Mouse (Mus musculus): ENCODE results near the gene B3glct.
A peak's percentile ranks its signal among the peaks of the same experiment; 100 is the strongest.

B3glct gene

DNA sequence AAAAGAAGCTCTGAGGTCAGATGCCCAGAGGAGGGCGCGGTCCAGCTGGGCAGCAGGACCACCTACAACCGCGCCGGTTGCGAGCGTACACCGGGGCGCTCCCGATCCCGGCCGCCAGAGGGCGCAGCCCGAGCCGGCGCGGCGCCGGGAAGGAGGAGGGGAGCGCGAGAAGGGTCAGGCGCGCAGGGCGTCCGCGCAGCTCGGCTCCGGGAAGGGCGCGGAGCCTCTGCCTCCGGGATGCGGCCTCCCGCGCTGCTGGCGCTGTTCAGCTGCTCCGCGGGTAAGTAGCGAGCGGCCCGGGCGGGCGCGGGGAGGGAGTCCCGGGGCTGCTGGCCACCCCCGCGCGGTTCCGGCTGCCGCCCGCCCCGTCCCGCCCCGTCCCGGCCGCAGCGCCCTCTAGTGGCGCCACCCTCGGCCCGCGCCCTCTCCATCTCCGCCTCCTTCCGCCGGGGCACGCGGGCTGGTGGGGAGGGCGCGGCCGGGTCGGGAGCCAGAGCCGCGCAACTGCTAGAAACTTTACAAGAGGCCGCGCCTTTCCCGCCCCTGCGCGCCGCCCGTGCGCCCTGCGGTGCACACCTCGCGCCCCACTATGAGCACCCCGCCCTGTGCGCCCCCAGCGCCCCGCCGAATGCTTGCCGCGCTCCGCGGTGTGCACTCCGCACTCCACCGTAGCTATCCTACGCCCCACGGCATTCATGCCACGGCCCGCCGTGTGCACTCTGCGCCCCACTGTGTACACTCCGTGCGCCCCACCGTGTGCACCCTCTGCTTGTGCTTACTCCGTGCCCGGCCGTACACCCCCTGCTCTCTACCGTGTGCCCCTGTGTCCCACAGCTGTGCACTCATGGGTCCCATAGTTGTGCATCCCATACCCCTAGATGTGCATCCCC, at the start of gene B3glct:
Gene B3glct, plus strand, starts transcription at position 131 of the 890 bp plus-strand sequence.
- DNase-seq (ENCODE audit: low read depth, low spot score), result peak; percentile 94

DNA sequence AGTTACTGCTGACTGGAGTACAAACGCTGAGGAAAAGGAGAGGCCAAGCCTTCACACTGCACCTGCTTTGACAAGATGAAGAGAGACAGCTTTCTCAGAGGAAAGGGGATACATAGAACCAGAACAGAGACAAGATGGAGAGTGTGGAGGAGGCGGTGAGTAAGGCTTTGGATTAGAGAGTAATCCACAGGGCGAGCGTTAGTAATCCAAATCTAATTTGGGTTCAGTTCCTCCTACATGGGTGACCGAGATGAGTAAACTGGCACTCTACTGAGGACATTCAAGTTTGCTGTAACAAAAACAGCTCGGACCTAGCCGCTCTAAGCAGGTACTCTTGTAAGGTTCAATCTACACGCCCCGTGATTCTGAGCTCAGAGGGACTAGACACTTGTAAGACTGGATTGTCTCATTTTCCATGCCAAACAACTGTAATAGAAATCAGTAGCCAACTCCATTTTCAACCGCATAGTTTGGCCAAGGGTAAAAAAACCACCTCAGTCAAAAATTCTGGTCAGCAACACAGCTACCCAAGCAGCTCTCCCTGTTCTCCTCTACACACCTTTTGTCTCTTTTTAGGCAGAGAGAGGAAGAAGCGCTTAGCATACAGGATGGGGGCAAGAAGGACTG, 43.5 kb upstream of the B3glct start:
- DNase-seq (ENCODE audit: low read depth, low spot score), result no peak

DNA sequence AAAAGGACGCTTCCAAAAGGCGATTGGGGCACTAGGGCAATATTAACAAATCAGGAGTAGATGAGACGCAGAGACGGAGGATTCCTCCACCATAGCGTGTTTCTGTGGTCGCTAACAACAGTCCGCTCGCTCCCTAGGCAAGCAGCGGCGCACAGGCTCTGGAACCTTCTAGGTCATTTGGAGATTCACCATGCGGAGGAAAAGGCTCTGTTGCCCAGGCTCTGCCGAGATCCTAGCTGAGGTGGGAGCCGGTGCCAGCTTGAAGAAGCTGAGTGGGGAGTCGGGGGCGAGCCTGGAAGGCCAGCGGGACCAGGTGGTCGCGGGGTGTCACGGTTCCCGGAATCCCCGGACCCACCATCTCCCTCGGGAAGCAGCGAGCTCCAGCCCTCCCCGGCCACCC, 42.5 kb upstream of the B3glct start:
- peak; percentile 58 for DNase-seq (ENCODE audit: low read depth, low spot score)

DNA sequence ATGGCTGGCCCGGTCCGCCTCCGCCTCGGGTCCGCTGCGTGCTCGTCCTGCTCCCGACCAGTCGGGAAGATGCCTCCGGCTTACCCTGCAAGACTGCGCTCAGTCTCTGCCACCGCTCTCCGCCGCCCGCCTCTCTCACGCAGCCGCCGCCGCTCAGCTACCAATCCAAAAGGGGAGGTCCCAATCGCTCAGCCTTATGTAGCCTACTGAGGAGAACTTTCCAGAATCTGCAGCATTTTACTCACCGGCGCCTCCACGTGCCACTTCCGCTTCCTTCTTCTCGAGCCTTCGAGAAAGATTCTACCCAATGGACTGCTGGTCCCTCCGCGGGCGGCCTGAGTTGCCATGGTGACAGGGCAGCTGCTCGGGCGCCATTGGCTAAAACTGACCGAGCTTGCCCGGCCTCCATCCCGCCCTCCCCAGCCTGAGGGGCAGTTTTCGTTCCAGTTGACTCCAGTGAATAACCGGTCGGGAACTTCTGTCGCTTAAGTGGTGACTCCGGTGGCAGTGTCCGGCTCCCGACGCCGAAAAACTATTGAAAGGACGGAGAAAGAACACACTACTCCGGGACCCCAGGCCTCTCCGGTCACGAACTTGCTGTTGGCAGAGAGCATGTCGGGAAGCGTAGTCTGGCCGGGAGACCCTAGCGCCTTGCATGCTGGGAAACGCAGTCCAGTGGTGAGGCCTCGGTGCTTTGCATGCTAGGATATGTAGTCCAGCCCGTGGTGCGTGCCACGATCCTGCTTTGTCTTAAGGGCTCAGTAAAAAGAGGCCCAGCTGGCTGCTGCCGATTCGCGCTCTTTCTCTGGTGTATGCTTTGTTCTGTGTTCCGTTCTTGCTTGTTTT, 41.7 kb upstream of the B3glct start, which contains the start of gene Hsph1:
Gene Hsph1, minus strand, starts transcription at position 302 of the 846 bp plus-strand sequence.
- DNase-seq (ENCODE audit: low read depth, low spot score), result peak; percentile 99

DNA sequence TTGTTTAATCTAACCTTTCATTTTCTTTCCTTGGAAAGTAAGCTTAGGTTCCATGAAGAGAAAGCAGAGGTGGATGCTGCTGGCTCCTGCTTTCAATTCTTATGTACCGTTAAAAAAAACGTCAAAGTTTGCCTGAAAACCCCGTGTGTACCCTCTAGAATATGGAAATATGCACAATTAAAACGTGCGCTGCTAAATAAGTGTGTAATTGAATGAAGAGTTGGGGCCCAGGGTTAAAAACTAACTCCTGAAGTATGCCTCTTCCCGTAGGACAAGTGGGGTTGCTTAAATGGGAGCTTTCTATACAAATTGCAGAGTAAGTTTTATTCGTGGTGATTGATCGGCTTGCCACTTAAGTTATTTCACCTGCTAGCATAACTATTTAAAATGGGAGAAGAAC, 40.7 kb upstream of the B3glct start:
- DNase-seq (ENCODE audit: low read depth, low spot score), result no peak

DNA sequence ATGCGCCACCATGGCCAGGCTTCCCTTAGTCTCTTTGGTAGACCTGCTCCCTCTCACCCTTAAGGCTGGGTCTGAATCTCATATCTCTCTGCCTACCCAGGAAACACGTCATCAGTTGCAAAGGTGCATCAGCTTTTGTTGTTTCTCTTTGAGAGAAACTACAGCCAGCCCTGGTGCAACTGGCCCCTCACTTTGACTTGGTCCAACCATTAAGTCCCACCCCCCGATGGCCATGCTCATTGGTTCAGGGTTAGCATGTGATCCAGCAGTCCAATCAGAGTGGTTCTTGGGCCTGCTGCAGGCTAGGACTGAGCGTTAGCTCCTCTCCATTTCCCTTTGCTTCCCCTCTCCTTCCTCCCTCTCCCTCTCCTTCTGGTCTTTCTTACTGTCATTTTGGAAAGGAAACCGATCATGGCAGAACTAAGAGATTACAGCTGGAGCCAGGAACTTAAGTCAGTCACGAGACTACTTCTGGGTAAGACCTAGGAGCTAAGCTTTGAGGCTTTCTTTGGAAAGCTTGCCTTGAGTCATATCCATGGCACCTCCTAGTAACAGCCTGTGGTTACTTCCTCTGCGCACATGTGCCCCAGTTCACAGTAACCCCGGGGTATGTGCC, 36.6 kb upstream of the B3glct start:
- DNase-seq (ENCODE audit: low read depth, low spot score), result no peak

DNA sequence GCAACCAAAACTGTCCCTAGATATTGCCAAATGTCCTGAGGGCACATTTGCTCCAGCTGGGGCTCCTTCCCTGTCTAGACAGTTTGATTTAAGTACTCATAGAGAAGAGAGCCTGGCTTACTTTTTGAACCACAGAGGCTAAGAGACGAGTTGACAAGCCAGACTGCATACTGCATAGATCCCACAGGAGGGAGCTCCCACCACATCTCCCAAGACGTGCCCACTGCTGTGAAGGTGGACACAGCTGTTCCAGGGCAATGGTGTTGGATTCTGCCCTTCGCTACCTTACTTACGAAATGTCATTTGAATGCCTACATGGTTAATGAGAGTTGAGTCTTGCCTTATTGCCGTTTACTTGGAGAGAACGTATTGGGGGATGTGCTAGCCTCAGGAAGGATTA, 35.7 kb upstream of the B3glct start:
- DNase-seq (ENCODE audit: low read depth, low spot score), result no peak

DNA sequence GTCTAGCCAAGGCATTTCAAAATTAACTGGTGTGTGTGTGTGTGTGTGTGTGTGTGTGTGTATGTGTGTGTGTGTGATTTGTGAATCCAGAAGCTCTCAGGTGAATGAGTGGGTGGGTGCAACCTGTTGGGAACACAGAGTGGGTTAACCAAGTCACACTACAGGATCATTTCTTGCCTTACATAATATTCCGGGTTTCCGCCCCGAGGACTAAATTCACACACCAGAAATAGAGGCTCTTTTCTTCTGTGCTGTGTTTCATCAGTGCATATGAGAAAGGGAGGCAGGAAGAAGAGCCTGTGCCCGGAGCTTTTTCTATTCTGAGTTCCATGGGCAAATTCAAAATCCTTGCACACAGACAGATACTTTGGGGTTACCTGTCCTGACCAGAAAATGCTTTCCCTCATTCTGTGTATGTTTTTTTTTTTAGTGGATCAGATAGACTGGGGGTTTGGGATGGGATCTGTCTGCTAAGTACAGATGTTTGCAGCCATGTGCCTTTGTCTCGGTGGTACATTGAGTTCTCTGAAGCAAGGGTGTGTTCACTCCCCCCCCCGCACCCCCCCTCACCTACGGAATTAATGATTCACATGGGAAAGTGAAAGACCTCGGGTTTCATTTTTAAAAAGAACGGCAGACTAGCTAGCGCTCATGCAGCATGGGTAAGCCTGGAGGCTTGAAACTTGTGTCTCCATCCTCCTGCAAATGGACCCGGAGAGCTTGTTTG, 35.1 kb upstream of the B3glct start:
- DNase-seq (ENCODE audit: low read depth, low spot score), result no peak

DNA sequence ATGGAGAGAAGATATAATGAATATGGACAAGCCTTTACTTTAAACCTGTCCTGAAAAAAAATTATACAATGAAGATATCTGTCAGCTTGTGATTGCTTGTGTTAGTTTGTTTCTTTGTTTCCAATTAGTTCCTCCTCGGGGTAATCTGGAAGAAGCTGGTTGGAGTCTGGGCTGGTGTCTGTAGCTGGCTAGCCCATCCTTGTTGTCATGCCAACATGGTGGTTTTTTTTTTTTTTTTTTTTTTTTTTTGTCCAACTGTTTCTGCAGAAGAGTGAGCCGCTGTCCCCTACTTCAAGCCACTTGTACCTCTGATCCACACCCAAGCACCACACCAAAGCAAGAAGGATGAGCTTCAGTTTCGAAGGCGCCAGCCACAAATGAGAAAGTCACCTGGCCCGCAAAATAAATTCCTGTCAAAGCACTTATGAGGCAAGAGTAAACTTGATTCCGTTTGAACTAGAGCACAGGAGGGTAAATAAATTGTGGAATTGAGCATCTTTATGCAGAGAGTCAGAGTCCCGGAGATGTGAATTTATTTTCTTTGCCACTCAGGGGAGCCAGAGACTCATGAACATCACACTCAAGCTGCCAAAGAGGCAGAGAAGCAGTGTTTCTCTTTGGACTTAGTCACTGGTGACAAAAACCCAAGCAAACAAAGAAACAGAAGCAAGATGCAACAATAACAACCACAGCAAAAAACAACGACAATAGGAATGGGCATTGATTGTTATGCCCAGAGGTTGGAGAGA, 30.5 kb upstream of the B3glct start:
- DNase-seq (ENCODE audit: low read depth, low spot score), result no peak

DNA sequence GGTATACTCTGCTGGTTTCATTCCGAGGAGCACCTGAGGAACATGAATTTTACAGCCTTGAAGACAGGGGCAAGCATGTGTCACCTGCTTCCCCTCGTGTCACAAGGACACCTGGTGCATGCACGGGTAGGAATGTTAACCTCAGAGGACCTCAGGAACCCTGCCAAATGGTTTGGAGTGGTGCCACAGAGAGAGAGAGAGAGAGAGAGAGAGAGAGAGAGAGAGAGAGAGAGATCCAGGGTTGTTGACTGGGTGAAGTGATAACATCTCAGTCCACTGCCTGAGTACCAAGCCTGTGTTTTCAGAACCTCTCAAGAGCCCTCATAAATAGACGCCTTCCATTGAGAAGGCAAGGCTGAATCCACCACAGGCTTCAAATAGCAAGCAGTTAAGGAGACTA, 29.8 kb upstream of the B3glct start:
- no peak for DNase-seq (ENCODE audit: low read depth, low spot score)

DNA sequence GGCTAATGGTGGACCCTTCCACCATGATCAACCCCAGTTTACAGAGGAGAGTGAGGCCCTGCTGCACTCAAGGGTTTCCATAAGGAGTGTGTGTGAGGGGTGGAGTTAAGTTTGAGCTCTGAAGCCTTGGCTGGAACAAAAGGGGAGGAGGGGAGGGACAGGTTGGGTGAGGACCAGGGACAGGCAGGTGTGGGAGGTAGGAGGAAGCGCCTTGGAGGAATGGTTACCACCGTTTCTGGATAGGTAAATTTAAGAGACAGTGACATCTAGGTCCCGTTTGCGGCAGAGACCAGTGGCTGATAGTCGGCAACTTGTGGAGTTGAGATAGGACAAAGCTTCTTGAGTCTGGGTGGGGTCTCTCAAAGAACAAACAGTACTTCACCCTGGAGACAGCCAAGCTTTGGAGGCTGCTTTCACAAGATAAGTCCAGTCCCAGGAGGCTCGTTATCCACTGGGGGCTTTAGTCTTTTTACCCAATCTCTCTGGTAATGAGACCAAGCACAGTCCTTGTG, 29.1 kb upstream of the B3glct start:
- no peak for DNase-seq (ENCODE audit: low read depth, low spot score)

DNA sequence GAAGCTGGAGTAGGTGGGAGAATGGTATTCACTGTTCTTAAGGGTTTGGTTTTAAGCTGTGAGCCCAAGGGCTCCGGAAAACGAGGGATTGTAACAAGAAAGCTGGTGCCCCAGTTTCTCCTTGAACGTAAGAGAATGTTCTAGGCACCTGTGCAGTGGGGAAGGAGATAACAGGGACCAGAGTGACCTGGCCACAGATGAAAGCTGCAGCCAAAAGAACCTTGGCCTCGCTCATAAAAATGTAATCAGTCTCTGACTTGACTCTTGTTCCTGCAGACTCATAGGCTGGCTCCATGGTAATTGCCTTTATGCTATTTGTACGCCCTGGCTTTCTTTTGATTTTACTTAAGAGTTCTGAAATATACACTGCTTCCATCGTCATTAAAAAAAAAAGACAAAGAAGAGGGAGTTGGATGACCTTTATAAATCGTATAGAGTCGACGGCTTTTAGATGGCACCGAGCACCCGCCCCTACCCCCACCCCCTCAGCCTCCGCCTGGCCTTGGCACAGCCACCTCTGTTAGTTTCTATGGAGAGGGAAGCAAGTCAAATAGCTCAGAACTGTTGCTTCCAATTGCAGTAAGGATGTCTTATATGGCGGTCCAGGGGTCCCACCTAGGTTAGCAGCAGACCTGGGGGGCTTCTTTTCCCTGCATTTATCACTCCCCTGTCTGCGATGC, 28.4 kb upstream of the B3glct start:
- no peak for DNase-seq (ENCODE audit: low read depth, low spot score)

DNA sequence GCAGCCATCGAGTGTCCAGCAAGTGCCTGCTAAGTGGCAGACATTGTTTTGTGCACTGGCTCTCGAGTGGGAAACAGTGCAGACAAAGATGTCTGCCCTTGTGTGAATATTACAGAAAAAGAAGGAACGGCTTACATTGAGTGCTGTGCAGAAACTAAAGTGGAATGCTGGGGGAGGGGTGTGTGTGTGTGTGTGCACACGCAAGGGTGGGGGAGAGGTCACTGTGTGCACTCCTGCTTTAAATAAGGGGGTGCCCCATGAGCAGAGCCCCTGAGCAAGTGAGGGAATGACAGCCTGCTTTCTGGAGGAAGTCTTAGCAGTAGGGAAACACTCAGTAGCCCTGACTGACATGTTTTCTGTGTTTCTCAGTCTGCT, 27.9 kb upstream of the B3glct start:
- DNase-seq (ENCODE audit: low read depth, low spot score), result no peak

DNA sequence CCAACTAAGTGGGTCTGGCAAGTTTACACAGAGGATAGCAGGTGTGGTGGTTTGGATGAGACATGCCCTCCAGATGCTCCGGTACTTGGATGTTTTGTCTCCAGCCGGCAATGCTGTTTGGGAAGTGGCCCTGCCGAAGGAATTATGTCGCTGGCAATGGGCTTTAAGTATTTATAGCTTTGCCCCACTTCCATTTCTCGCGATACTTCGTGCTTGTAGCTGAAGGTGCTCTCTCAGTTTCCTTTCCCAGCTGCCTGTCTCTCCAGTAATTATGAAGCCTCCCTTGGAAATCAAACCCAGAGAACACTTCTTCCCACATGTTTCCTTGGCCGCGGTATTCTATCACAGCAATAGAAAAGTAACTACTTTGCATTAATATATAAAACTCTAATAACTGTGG, 22.4 kb upstream of the B3glct start:
- no peak for DNase-seq (ENCODE audit: low read depth, low spot score)

DNA sequence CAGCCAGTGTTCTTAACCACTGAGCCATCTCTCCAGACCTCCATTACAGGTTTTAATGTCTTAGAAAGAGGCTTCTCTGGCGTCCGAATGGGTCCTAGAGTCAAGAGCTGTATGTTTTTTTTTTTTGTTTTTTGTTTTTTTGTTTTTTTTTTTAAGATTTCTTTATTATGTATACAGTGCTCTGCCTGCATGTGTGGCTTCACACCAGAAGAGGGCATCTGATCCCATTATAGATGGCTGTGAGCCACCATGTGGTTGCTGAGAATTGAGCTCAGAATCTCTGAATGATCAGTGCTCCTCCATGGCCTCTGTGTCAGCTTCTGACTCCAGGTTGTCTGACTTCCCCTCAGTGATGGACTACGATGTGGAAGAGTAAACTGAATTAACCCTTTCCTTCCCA, 20.0 kb upstream of the B3glct start:
- no peak for DNase-seq (ENCODE audit: low read depth, low spot score)

DNA sequence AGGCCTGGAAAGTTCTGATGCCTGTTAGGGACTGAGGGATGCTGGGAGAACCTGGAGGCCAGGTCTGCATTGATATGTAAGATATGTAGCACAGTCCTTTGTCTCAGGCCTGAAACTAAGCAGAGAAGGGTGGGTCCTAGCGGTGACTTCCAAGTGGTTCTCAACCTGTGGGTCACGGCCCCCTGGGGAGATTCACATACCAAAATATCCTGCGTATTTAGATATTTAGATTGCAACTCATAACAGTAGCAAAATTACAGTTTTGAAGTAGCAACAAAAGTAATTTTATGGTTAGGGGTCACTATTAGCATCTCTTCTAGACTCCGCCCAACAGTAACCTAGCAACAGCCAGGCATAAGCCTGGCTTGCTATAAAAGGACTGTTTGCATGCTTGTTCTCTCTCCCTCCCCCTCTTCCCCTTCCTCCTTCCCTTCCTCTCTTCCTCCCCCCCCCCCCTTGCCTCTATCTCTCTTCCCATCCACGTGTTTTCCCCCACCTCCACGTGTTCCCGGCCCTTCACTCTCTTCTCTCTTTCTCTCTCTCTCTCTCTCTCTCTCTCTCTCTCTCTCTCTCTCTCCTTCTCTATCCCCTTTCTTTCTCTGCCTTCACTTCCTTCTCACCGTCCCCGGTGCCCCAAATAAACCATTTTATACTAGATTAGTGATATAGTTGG, 19.2 kb upstream of the B3glct start:
- DNase-seq (ENCODE audit: low read depth, low spot score), result no peak

DNA sequence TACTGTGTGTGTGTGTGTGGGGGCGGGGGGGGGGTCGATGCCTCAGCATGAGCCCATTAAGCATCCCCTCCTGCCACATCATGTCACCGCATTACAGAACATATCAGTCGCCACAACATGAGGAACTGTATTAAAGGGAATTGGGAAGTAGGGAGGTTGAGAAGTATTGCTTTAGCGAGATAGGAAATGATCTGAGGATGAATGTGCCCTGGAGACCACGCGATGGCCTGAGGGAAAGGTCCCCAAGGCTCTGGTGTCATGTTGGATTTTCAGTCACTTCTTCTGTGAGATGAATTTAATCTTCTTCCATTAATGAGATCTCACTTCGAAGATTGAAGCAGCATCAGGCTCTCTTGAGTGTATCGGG, 18.6 kb upstream of the B3glct start:
- DNase-seq (ENCODE audit: low read depth, low spot score), result no peak

DNA sequence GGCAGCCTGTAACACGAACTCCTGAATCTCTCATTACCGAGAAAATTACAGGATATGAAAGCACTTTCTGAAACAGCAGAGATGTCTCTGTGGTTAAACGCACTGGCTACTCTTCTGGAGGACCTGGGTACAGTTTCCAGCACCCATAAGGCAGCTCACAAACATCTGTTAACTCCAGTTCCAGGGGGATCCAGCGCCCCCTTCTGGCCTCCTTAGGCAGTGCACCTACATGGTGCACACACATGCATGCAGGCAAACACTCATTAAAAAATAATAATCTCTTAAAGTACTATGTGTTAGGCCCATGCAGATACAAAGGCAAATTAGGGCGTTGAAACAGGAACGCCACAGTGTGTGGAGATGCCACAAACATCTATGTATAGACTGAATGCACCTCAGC, 16.6 kb upstream of the B3glct start:
- no peak for DNase-seq (ENCODE audit: low read depth, low spot score)

DNA sequence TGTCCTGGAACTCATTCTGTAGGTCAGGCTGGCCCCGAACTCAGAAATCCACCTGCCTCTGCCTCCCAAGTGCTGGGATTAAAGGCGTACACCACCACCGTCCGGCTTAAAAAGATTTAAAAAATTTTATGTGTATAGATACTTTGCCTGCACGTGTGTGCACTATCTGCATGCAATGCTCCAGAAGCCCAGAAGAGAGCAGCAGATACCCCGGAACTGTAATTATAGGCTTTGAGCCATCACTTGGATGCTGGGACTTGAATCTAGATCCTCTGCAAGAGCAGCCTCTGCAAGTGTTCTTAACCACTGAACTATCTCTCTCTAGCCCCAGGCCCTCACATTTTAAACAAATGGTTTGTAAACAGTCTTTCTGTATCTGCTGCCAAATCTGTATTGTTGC, 15.1 kb upstream of the B3glct start:
- DNase-seq (ENCODE audit: low read depth, low spot score), result no peak
